Mouse (Mus musculus): ENCODE results near the gene Gm17018. TPM values are rescaled to one million over a fixed set of nuclear protein-coding genes. Genes with fewer than 3 reads are reported as not detected.

The Gm17018 gene
- total RNA-seq, 2 experiments from 2014 or later: 12.4 to 13.8 TPM

- DNase-seq: no peak
Observed at GRCm38 (mm10) chr19:45627036-45627435, 66.6 kb downstream of the Gm17018 start.

- DNase-seq: no peak
Observed at GRCm38 (mm10) chr19:45628649-45629048, 68.2 kb downstream of the Gm17018 start.

GRCm38 (mm10) chr19:45629219-45629618 is 68.8 kb downstream of the Gm17018 start:
- no peak for DNase-seq

Other genes with a start within 250 kb of the Gm17018 start
- gene Btrc, start 196.9 kb upstream of the Gm17018 start, total RNA-seq (2021): 10 to 100 TPM; 33.6 to 33.7 TPM
- 10 to 100 TPM in 1 of 2 experiments, 1 to 10 TPM in 1; 8.5 to 10.4 TPM for gene Poll, start 84 bp upstream of the Gm17018 start, total RNA-seq (2021)
- gene Fbxw4, start 99.7 kb downstream of the Gm17018 start, total RNA-seq (2021): 10 to 100 TPM; 23.3 to 24.7 TPM
- gene Fgf8, start 182.3 kb downstream of the Gm17018 start, total RNA-seq (2021): not detected
- gene Npm3, start 189.0 kb downstream of the Gm17018 start, total RNA-seq (2021): 10 to 100 TPM; 19.0 to 21.0 TPM
- 10 to 100 TPM; 36.0 to 44.4 TPM for gene Mgea5, start 223.2 kb downstream of the Gm17018 start, total RNA-seq (2021)